Mouse (Mus musculus): ENCODE results near the gene Olfr984. TPM values are rescaled to one million over a fixed set of nuclear protein-coding genes. Genes with fewer than 3 reads are reported as not detected.

The Olfr984 gene
- polyA plus RNA-seq (2014; fragmentation: Nextera tagmentation; extraction: Ambion mirVana): not detected in 2 replicates

- 83% methylated on average over 2 of the region's 2 CpGs for WGBS
- Histone ChIP-seq H3K27ac (ENCODE audit: low read depth, low read length) (no peak within 1 kb of the TSS), H3K9me3 (replicated peaks; ENCODE audit: control insufficient read depth, low read length) (no peaks in the 10 kb centered on the region), H3K4me3 (ENCODE audit: low read depth, low read length) (no peak within 1 kb of the TSS), H3K9ac (ENCODE audit: low read length) (no peak within 1 kb of the TSS), H3K27me3 (replicated peaks; ENCODE audit: control insufficient read depth, insufficient read depth, low read length) (no peaks in the 10 kb centered on the region), H3K4me1 (ENCODE audit: control insufficient read depth, insufficient read depth, low read length) (no peaks in the 10 kb centered on the region), H3K4me2 (ENCODE audit: low read length) (no peak within 1 kb of the TSS), H3K36me3 (ENCODE audit: control insufficient read depth, insufficient read depth, low read length) (no peaks in the 10 kb centered on the region)
- no peak for ATAC-seq
- no peak for DNase-seq (ENCODE audit: low spot score)
Measured at GRCm38 (mm10) chr9:40114106-40114505, at the start of gene Olfr984. Gene Olfr984 (minus strand): TSS chr9:40114206.

GRCm38 (mm10) chr9:40155118-40155644 lies 41.2 kb upstream of the Olfr984 start:
- H3K27me3 ChIP-seq (replicated peaks; ENCODE audit: control insufficient read depth, insufficient read depth, low read length): no peaks in the 10 kb centered on the region
- WGBS: 72% methylated on average over 4 of the region's 4 CpGs
- no peak overlapping the region for H3K4me3 ChIP-seq (ENCODE audit: low read depth, low read length)
- no peaks in the 10 kb centered on the region for H3K4me1 ChIP-seq (ENCODE audit: control insufficient read depth, insufficient read depth, low read length)
- H3K4me2 ChIP-seq (ENCODE audit: low read length): no peak overlapping the region
- H3K36me3 ChIP-seq (ENCODE audit: control insufficient read depth, insufficient read depth, low read length): no peaks in the 10 kb centered on the region
- H3K9me3 ChIP-seq (replicated peaks; ENCODE audit: control insufficient read depth, low read length): no peaks in the 10 kb centered on the region
- H3K9ac ChIP-seq (ENCODE audit: low read length): no peak overlapping the region
- ATAC-seq (no peak), DNase-seq (ENCODE audit: low spot score) (no peak)
- H3K27ac ChIP-seq (ENCODE audit: low read depth, low read length): no peak overlapping the region

GRCm38 (mm10) chr9:40141544-40141943 lies 27.5 kb upstream of the Olfr984 start:
- Histone ChIP-seq H3K4me2 (ENCODE audit: low read length) (no peak overlapping the region), H3K4me1 (ENCODE audit: control insufficient read depth, insufficient read depth, low read length) (no peaks in the 10 kb centered on the region), H3K9me3 (replicated peaks; ENCODE audit: control insufficient read depth, low read length) (no peaks in the 10 kb centered on the region), H3K36me3 (ENCODE audit: control insufficient read depth, insufficient read depth, low read length) (no peaks in the 10 kb centered on the region), H3K27ac (ENCODE audit: low read depth, low read length) (no peak overlapping the region), H3K4me3 (ENCODE audit: low read depth, low read length) (no peak overlapping the region), H3K9ac (ENCODE audit: low read length) (no peak overlapping the region), H3K27me3 (replicated peaks; ENCODE audit: control insufficient read depth, insufficient read depth, low read length) (no peaks in the 10 kb centered on the region)
- WGBS: 31% methylated on average over 1 of the region's 1 CpGs
- no peak for DNase-seq (ENCODE audit: low spot score)
- no peak for ATAC-seq

- H3K9me3 ChIP-seq (replicated peaks; ENCODE audit: control insufficient read depth, low read length): no peaks in the 10 kb centered on the region
- no peak overlapping the region for H3K9ac ChIP-seq (ENCODE audit: low read length)
- DNase-seq (ENCODE audit: low spot score) (no peak), ATAC-seq (no peak)
- H3K36me3 ChIP-seq (ENCODE audit: control insufficient read depth, insufficient read depth, low read length): no peaks in the 10 kb centered on the region
- 81% methylated on average over 4 of the region's 4 CpGs for WGBS
- no peak overlapping the region for H3K27ac ChIP-seq (ENCODE audit: low read depth, low read length)
- H3K4me3 ChIP-seq (ENCODE audit: low read depth, low read length): no peak overlapping the region
- no peaks in the 10 kb centered on the region for H3K4me1 ChIP-seq (ENCODE audit: control insufficient read depth, insufficient read depth, low read length)
- H3K4me2 ChIP-seq (ENCODE audit: low read length): no peak overlapping the region
- no peaks in the 10 kb centered on the region for H3K27me3 ChIP-seq (replicated peaks; ENCODE audit: control insufficient read depth, insufficient read depth, low read length)
Measured at GRCm38 (mm10) chr9:40139484-40139883, 25.5 kb upstream of the Olfr984 start.

- Histone ChIP-seq H3K4me2 (ENCODE audit: low read length) (no peak overlapping the region), H3K4me3 (ENCODE audit: low read depth, low read length) (no peak overlapping the region), H3K9ac (ENCODE audit: low read length) (no peak overlapping the region), H3K27ac (ENCODE audit: low read depth, low read length) (no peak overlapping the region), H3K4me1 (ENCODE audit: control insufficient read depth, insufficient read depth, low read length) (no peaks in the 10 kb centered on the region), H3K27me3 (replicated peaks; ENCODE audit: control insufficient read depth, insufficient read depth, low read length) (no peaks in the 10 kb centered on the region), H3K36me3 (ENCODE audit: control insufficient read depth, insufficient read depth, low read length) (no peaks in the 10 kb centered on the region), H3K9me3 (replicated peaks; ENCODE audit: control insufficient read depth, low read length) (no peaks in the 10 kb centered on the region)
- 83% methylated on average over 6 of the region's 6 CpGs for WGBS
- DNase-seq (ENCODE audit: low spot score): no peak
- ATAC-seq: no peak
Measured at GRCm38 (mm10) chr9:40136987-40137688, 23.1 kb upstream of the Olfr984 start.

GRCm38 (mm10) chr9:40130556-40130955 lies 16.6 kb upstream of the Olfr984 start:
- no peaks in the 10 kb centered on the region for H3K9me3 ChIP-seq (replicated peaks; ENCODE audit: control insufficient read depth, low read length)
- H3K4me2 ChIP-seq (ENCODE audit: low read length): no peak overlapping the region
- no peak for ATAC-seq
- H3K9ac ChIP-seq (ENCODE audit: low read length): no peak overlapping the region
- H3K27ac ChIP-seq (ENCODE audit: low read depth, low read length): no peak overlapping the region
- DNase-seq (ENCODE audit: low spot score): no peak
- WGBS: 95% methylated on average over 1 of the region's 1 CpGs
- H3K4me3 ChIP-seq (ENCODE audit: low read depth, low read length): no peak overlapping the region
- H3K27me3 ChIP-seq (replicated peaks; ENCODE audit: control insufficient read depth, insufficient read depth, low read length): no peaks in the 10 kb centered on the region
- no peaks in the 10 kb centered on the region for H3K36me3 ChIP-seq (ENCODE audit: control insufficient read depth, insufficient read depth, low read length)
- H3K4me1 ChIP-seq (ENCODE audit: control insufficient read depth, insufficient read depth, low read length): no peaks in the 10 kb centered on the region

- Histone ChIP-seq H3K4me1 (ENCODE audit: control insufficient read depth, insufficient read depth, low read length) (no peaks in the 10 kb centered on the region), H3K4me2 (ENCODE audit: low read length) (no peak within 1 kb of the TSS), H3K9me3 (replicated peaks; ENCODE audit: control insufficient read depth, low read length) (no peaks in the 10 kb centered on the region), H3K9ac (ENCODE audit: low read length) (no peak within 1 kb of the TSS), H3K27me3 (replicated peaks; ENCODE audit: control insufficient read depth, insufficient read depth, low read length) (no peaks in the 10 kb centered on the region), H3K27ac (ENCODE audit: low read depth, low read length) (no peak within 1 kb of the TSS), H3K4me3 (ENCODE audit: low read depth, low read length) (no peak within 1 kb of the TSS), H3K36me3 (ENCODE audit: control insufficient read depth, insufficient read depth, low read length) (no peaks in the 10 kb centered on the region)
- WGBS: 90% methylated on average over 1 of the region's 1 CpGs
- DNase-seq (ENCODE audit: low spot score) (no peak), ATAC-seq (no peak)
Measured at GRCm38 (mm10) chr9:40130084-40130483, 16.1 kb upstream of the Olfr984 start, which contains the start of gene Olfr985. Gene Olfr985 (minus strand): TSS chr9:40130184.

- H3K36me3 ChIP-seq (ENCODE audit: control insufficient read depth, insufficient read depth, low read length): no peaks in the 10 kb centered on the region
- H3K4me3 ChIP-seq (ENCODE audit: low read depth, low read length): no peak overlapping the region
- no peak for ATAC-seq
- H3K4me2 ChIP-seq (ENCODE audit: low read length): no peak overlapping the region
- DNase-seq (ENCODE audit: low spot score): no peak
- no peak overlapping the region for H3K27ac ChIP-seq (ENCODE audit: low read depth, low read length)
- H3K27me3 ChIP-seq (replicated peaks; ENCODE audit: control insufficient read depth, insufficient read depth, low read length): no peaks in the 10 kb centered on the region
- 85% methylated on average over 5 of the region's 5 CpGs for WGBS
- no peaks in the 10 kb centered on the region for H3K4me1 ChIP-seq (ENCODE audit: control insufficient read depth, insufficient read depth, low read length)
- H3K9me3 ChIP-seq (replicated peaks; ENCODE audit: control insufficient read depth, low read length): no peaks in the 10 kb centered on the region
- no peak overlapping the region for H3K9ac ChIP-seq (ENCODE audit: low read length)
Measured at GRCm38 (mm10) chr9:40117287-40117659, 3.3 kb upstream of the Olfr984 start.

- no peaks in the 10 kb centered on the region for H3K9me3 ChIP-seq (replicated peaks; ENCODE audit: control insufficient read depth, low read length)
- 72% methylated on average over 10 of the region's 10 CpGs for WGBS
- no peak overlapping the region for H3K4me2 ChIP-seq (ENCODE audit: low read length)
- H3K27ac ChIP-seq (ENCODE audit: low read depth, low read length): no peak overlapping the region
- H3K27me3 ChIP-seq (replicated peaks; ENCODE audit: control insufficient read depth, insufficient read depth, low read length): no peaks in the 10 kb centered on the region
- DNase-seq (ENCODE audit: low spot score): no peak
- H3K4me1 ChIP-seq (ENCODE audit: control insufficient read depth, insufficient read depth, low read length): no peaks in the 10 kb centered on the region
- H3K36me3 ChIP-seq (ENCODE audit: control insufficient read depth, insufficient read depth, low read length): no peaks in the 10 kb centered on the region
- ATAC-seq: no peak
- no peak overlapping the region for H3K9ac ChIP-seq (ENCODE audit: low read length)
- H3K4me3 ChIP-seq (ENCODE audit: low read depth, low read length): no peak overlapping the region
Measured at GRCm38 (mm10) chr9:40116645-40117286, 2.8 kb upstream of the Olfr984 start.
